Mouse (Mus musculus) heart, embryonic 15.5 days (tissue): Measurements from ENCODE around the gene Tbc1d22b. TPM values are rescaled to one million over a fixed set of nuclear protein-coding genes. Genes with fewer than 3 reads are reported as not detected.
A peak's percentile ranks its signal among the peaks of the same experiment; 100 is the strongest.

ENCODE experiments used
- ATAC-seq: fragments of 200-750 bp; cut with Nextera tagmentation; replicated peaks from 2 replicates; pipeline ENCODE4 v1.8.0; 2017; ENCODE audit warnings: low read depth, moderate TSS enrichment; ENCODE audit not compliant: insufficient number of reproducible peaks, insufficient read depth, low FRiP score
- H3K27ac ChIP-seq: fragments of 300-500 bp; sonication (generic); 2 replicates; pipeline ENCODE4 v1.5.1; 2015; ENCODE audit warnings: mild to moderate bottlenecking, inconsistent platforms
- H3K27me3 ChIP-seq: fragments of 300-500 bp; sonication (generic); 2 replicates; pipeline ENCODE4 v1.6.1; 2015; ENCODE audit warnings: inconsistent platforms
- H3K36me3 ChIP-seq: fragments of 300-500 bp; sonication (generic); 2 replicates; pipeline ENCODE4 v1.6.1; 2015; ENCODE audit warnings: mild to moderate bottlenecking, inconsistent platforms
- H3K4me1 ChIP-seq: fragments of 300-500 bp; sonication (generic); replicated peaks from 2 replicates; pipeline ENCODE4 v1.6.1; 2015; ENCODE audit warnings: inconsistent platforms
- H3K4me2 ChIP-seq: fragments of 300-500 bp; sonication (generic); 2 replicates; pipeline ENCODE4 v1.6.1; 2015; ENCODE audit warnings: inconsistent platforms, mild to moderate bottlenecking, moderate library complexity
- H3K4me3 ChIP-seq: fragments of 300-500 bp; sonication (generic); 2 replicates; pipeline ENCODE4 v1.5.1; 2015; ENCODE audit warnings: mild to moderate bottlenecking, inconsistent platforms
- H3K9ac ChIP-seq: fragments of 300-500 bp; sonication (generic); 2 replicates; pipeline ENCODE4 v1.6.1; 2015; ENCODE audit warnings: mild to moderate bottlenecking, inconsistent platforms
- H3K9me3 ChIP-seq: fragments of 300-500 bp; sonication (generic); replicated peaks from 2 replicates; pipeline ENCODE4 v1.6.1; 2016; ENCODE audit warnings: inconsistent platforms
- WGBS: fragments of 180-500 bp; shearing (Covaris S2); methylation state at CpG from one replicate; pipeline ENCODE4 v1.1.7; 2015; ENCODE audit warnings: mixed read lengths; 5-methylcytosine and 5-hydroxymethylcytosine counted together
- polyA plus RNA-seq: library from polyadenylated mRNA; unstranded; fragments of >200 nt; fragmentation: Nextera tagmentation; extraction: Ambion mirVana; gene quantifications from 2 replicates; pipeline ENCODE4 v1.2.1, GENCODE M21; 2015

The Tbc1d22b gene
- polyA plus RNA-seq, 1 experiment from 2014 or later = 8.5 TPM

GRCm38 (mm10) chr17:29565521-29565920, 15.9 kb downstream of the Tbc1d22b start:
- Histone ChIP-seq H3K36me3 (peaks cover 19% of the 10 kb centered on the region), H3K4me1 (no peaks in the 10 kb centered on the region), H3K27ac (no peak overlapping the region), H3K4me2 (no peak overlapping the region), H3K9me3 (no peaks in the 10 kb centered on the region), H3K4me3 (no peak overlapping the region), H3K27me3 (no peaks in the 10 kb centered on the region), H3K9ac (no peak overlapping the region)
- WGBS = 97% methylated on average over 5 of the region's 5 CpGs
- ATAC-seq = no peak

DNA sequence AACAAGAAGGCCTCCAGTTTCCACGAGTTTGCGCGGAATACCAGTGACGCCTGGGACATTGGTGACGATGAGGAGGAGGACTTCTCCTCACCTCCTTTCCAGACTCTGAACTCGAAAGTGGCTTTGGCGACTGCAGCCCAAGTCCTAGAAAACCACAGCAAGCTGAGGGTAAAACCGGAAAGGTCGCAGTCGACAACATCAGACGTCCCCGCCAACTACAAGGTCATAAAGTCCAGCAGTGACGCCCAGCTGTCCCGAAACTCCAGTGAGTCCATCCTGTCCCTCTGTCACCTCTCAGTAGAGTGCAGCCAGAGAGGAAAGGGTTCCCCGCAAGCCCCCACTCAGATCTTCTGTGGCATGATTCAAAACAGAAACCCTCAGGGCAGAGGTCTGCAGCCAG, 18.9 kb downstream of the Tbc1d22b start:
- Histone ChIP-seq H3K4me1 (no peaks in the 10 kb centered on the region), H3K27me3 (no peaks in the 10 kb centered on the region), H3K36me3 (peaks cover 37% of the 10 kb centered on the region), H3K27ac (no peak overlapping the region), H3K9ac (no peak overlapping the region), H3K4me3 (no peak overlapping the region), H3K4me2 (no peak overlapping the region), H3K9me3 (no peaks in the 10 kb centered on the region)
- 86% methylated on average over 15 of the region's 15 CpGs for WGBS
- ATAC-seq = no peak

- Histone ChIP-seq H3K27me3 (no peaks in the 10 kb centered on the region), H3K4me3 (no peak overlapping the region), H3K4me2 (no peak overlapping the region), H3K36me3 (peaks cover 35% of the 10 kb centered on the region), H3K27ac (no peak overlapping the region), H3K9ac (no peak overlapping the region), H3K9me3 (no peaks in the 10 kb centered on the region), H3K4me1 (peaks cover 3% of the 10 kb centered on the region; the same call in 1 of the 2 replicates)
- ATAC-seq = no peak
- WGBS = 82% methylated on average over 6 of the region's 6 CpGs
Measured at GRCm38 (mm10) chr17:29569831-29570230, 20.2 kb downstream of the Tbc1d22b start.

GRCm38 (mm10) chr17:29579579-29580126, 30.1 kb downstream of the Tbc1d22b start:
- Histone ChIP-seq H3K4me2 (no peak overlapping the region), H3K4me1 (peaks cover 13% of the 10 kb centered on the region; the same call in 1 of the 2 replicates), H3K27me3 (no peaks in the 10 kb centered on the region), H3K9me3 (no peaks in the 10 kb centered on the region), H3K27ac (no peak overlapping the region), H3K36me3 (peaks cover 38% of the 10 kb centered on the region), H3K9ac (no peak overlapping the region), H3K4me3 (no peak overlapping the region)
- 89% methylated on average over 4 of the region's 4 CpGs for WGBS
- ATAC-seq = no peak

DNA sequence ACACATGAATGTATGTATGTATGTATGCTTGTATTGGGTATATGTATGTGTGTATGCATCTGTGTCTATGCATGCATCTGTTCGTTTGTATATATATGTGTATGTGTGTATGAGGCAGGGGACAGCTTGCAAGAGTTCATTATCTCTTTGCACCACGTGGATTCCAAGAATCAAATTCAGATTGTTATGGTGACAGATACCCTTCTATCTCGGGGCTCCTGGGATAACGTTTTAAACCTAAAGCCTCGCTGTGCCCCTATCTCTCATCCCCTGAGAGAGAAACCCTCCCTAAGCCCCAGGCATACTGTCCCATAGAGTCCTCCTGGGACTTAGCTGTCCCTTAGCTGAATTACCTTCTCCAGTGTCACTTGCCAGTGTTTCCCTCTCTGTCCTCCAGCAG, 34.0 kb downstream of the Tbc1d22b start:
- H3K36me3 ChIP-seq = peaks cover 25% of the 10 kb centered on the region
- WGBS = 73% methylated on average over 5 of the region's 5 CpGs

GRCm38 (mm10) chr17:29584306-29584705, 34.7 kb downstream of the Tbc1d22b start:
- 77% methylated on average over 5 of the region's 5 CpGs for WGBS
- no peak for ATAC-seq
- Histone ChIP-seq H3K9ac (no peak overlapping the region), H3K27me3 (no peaks in the 10 kb centered on the region), H3K4me3 (no peak overlapping the region), H3K4me1 (peaks cover 7% of the 10 kb centered on the region), H3K27ac (no peak overlapping the region), H3K9me3 (no peaks in the 10 kb centered on the region), H3K4me2 (no peak overlapping the region), H3K36me3 (peaks cover 20% of the 10 kb centered on the region)

More for the DNA sequence above, 34.0 kb downstream of the Tbc1d22b start:
- Histone ChIP-seq H3K9me3 (no peaks in the 10 kb centered on the region), H3K4me2 (no peak overlapping the region), H3K9ac (no peak overlapping the region), H3K27ac (no peak overlapping the region), H3K4me1 (no peaks in the 10 kb centered on the region), H3K4me3 (no peak overlapping the region), H3K27me3 (no peaks in the 10 kb centered on the region)
- ATAC-seq = no peak

DNA sequence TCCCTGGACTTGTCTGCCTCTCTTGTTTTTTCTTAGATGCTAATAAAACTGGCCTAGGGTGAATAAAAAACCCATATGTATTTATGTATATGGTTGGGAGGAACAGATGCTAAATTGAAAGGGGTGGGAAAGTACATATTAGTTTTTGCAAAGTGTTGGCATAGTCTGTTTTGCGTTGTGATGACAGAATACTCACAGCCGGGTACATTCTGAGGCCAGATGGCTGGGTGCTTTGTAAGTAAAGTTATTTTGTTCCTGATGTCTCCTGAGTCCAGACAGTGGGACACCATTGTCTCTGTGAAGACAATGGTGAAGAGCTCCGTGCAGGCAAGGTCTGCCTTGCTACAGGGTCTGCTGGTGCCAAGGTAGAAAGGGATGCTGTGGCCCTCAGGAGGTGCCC, 35.2 kb downstream of the Tbc1d22b start:
- Histone ChIP-seq H3K36me3 (peaks cover 16% of the 10 kb centered on the region), H3K27me3 (no peaks in the 10 kb centered on the region), H3K4me3 (no peak overlapping the region), H3K9me3 (no peaks in the 10 kb centered on the region), H3K4me1 (peaks cover 12% of the 10 kb centered on the region), H3K4me2 (no peak overlapping the region), H3K9ac (no peak overlapping the region), H3K27ac (no peak overlapping the region)
- 76% methylated on average over 3 of the region's 3 CpGs for WGBS
- no peak for ATAC-seq

DNA sequence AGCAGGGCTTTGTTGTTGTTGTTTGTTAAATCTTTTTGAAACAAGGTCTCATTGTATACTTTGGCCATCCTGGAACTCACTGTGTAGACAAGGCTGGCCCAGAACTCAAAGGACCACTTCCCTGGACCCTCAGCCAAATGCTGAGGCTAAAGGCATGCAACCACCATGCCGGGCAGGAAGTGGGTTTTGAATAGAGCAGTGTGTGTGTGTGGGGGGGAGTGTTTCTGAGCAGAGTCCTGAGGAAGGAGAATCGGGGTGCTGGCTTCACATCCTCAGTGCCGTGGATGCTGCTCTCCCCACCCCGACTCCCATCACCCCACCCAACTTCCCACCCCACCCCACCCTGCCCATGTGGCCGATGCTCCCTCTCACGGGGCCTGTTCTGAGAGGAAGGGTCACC, 35.9 kb downstream of the Tbc1d22b start:
- 82% methylated on average over 4 of the region's 6 CpGs for WGBS
- no peak for ATAC-seq

DNA sequence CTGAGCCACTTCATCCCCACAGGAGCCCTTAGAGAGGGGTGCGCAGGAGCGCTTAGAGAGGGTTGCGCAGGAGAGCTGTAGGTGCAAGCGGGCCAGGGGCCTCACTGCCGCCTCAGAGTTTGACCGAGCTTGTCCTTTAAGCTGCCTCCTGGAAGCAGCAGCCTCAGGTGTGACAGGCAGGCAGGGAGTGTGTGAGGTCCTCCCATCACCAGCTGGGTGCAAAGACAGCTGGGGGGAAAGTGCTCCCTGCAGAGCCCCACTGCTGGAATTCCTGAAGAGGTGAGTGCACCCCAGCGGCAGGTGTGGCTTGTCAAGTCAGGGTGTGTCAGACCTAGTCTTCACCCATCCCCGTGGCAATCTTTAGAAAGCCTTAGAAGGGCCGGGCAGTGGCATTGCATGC, 37.3 kb downstream of the Tbc1d22b start:
- Histone ChIP-seq H3K36me3 (peaks cover 6% of the 10 kb centered on the region; the same call in 1 of the 2 replicates), H3K27ac (no peak overlapping the region), H3K9ac (no peak overlapping the region), H3K4me1 (peaks cover 14% of the 10 kb centered on the region), H3K9me3 (no peaks in the 10 kb centered on the region), H3K27me3 (no peaks in the 10 kb centered on the region), H3K4me2 (no peak overlapping the region), H3K4me3 (no peak overlapping the region)
- ATAC-seq = no peak
- WGBS = 81% methylated on average over 9 of the region's 9 CpGs

More for the DNA sequence above, 35.9 kb downstream of the Tbc1d22b start:
- no peaks in the 10 kb centered on the region for H3K9me3 ChIP-seq
- H3K27ac ChIP-seq = no peak overlapping the region
- H3K36me3 ChIP-seq = peaks cover 16% of the 10 kb centered on the region
- no peak overlapping the region for H3K9ac ChIP-seq
- H3K27me3 ChIP-seq = no peaks in the 10 kb centered on the region
- H3K4me2 ChIP-seq = no peak overlapping the region
- peaks cover 14% of the 10 kb centered on the region for H3K4me1 ChIP-seq
- no peak overlapping the region for H3K4me3 ChIP-seq

DNA sequence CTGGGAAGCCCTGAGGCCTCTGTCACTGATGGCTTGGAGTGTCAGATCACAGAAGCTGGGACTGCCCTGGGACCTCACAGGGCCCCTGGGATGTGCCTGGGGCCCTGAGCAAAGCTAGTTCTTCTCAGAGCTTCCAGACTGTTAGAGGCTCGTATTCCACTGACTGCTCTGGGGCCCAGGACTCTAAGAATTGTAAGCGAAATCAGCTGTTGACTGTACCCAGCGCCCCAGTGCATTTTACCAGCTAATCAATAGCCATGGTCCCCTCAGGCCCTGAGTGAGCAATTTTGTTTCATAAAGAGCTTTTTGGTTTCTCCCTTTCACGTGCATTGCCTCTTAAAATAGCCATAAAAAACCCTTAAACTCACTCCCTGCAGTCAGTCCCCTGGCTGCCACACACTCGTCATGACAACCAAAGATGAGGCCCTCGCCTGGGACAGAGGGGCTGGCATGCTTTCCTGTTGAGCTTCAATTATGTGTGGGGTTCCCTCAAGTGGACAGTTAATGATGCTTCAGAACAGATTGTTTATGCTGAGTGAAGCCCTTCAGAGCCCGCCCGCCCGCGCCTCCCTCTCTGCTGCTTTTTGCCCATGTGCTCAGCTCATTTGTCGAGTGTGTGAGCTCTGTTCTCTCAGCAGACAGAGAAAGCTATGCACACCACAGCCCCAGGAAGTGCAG, 39.8 kb downstream of the Tbc1d22b start:
- H3K9ac ChIP-seq = no peak overlapping the region
- no peak overlapping the region for H3K4me3 ChIP-seq
- H3K4me1 ChIP-seq = peaks cover 21% of the 10 kb centered on the region
- no peaks in the 10 kb centered on the region for H3K27me3 ChIP-seq
- H3K9me3 ChIP-seq = no peaks in the 10 kb centered on the region
- WGBS = 57% methylated on average over 11 of the region's 11 CpGs
- no peaks in the 10 kb centered on the region for H3K36me3 ChIP-seq
- peak overlapping the region; percentile 36 for H3K27ac ChIP-seq
- ATAC-seq = no peak
- no peak overlapping the region for H3K4me2 ChIP-seq

DNA sequence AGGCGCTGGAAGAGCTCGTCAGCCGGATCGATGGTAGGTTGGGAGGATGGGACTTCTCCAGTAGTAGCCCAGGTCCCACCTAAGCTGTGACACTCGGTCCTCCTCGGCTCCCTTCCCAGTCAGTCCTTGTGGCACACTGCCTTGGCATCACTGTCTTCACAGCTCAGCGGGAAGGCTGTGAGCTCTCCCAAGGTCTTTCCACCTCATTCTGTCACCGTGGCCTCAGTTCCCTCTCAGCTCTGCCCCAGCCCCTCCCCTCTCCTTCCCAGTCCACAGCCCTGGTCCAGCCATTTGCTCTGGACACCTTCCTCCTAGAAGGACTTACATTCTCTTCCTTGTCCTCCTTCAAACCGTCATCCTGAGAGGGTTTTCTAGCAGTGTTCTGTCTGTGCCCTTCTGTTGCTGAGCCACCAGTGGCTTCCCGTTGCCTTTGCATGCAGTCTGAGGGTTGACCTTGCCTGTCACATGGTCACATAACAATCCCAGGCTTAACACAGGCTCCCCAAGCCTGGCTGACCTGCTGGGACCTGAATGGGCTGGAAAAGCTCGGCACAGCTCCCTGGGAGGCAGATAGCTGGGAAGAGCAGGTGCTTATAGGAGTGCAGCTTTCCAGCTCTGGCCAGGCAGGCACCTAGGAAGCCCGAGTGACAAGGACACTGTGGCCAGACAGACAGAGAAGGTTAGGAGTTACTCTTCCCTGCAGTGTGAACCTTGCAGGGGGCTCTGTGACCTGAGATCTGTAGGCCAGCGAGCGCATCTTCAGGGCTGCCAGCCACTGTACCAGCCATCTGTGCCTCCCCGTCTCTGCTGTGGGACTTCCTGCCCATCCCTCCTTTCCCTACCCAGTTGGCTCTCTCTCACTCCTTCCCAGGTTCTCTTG, 46.5 kb downstream of the Tbc1d22b start:
- no peak for ATAC-seq
- Histone ChIP-seq H3K4me2 (no peak overlapping the region), H3K4me1 (peaks cover 20% of the 10 kb centered on the region; the same call in 1 of the 2 replicates), H3K9ac (no peak overlapping the region), H3K27ac (no peak overlapping the region), H3K27me3 (no peaks in the 10 kb centered on the region), H3K9me3 (no peaks in the 10 kb centered on the region), H3K36me3 (peaks cover 23% of the 10 kb centered on the region), H3K4me3 (no peak overlapping the region)
- 75% methylated on average over 15 of the region's 15 CpGs for WGBS
